Mouse (Mus musculus) spleen, adult 2 months (tissue): ENCODE measurements around the gene Tcf7l2.

Experiments used
- CTCF ChIP-seq: fragments of 200-500 bp; IDR thresholded peaks from 2 replicates; pipeline ENCODE4 v1.5.1; 2011; ENCODE audit warnings: mild to moderate bottlenecking, inconsistent platforms; ENCODE audit not compliant: insufficient read depth, insufficient read length, insufficient replicate concordance; ENCODE audit errors: extremely low read depth
- POLR2A ChIP-seq: fragments of 200-500 bp; IDR thresholded peaks from 2 replicates; pipeline ENCODE4 v1.6.1; 2011; ENCODE audit warnings: low read depth, low read length, inconsistent platforms

- TF ChIP-seq CTCF (no peak), POLR2A (no peak)
Measured at GRCm38 (mm10) chr19:55710841-55711240, 30.8 kb upstream of the Tcf7l2 start.
